Mouse (Mus musculus): ENCODE measurements around the gene Tuba1a. TPM values are rescaled to one million over a fixed set of nuclear protein-coding genes. Genes with fewer than 3 reads are reported as not detected.

Gene Tuba1a
- polyA plus RNA-seq, 1 experiment from 2014 or later = 1,314 TPM

GRCm38 (mm10) chr15:98971111-98971510 is 17.6 kb upstream of the Tuba1a start:
- no peak overlapping the region for H3K4me2 ChIP-seq
- no peaks in the 10 kb centered on the region for H3K36me3 ChIP-seq
- ATAC-seq (ENCODE audit: insufficient number of reproducible peaks, insufficient read depth, low FRiP score, low TSS enrichment, low read depth) = no peak
- H3K9me3 ChIP-seq = no peaks in the 10 kb centered on the region
- H3K27ac ChIP-seq = no peak overlapping the region
- no peak overlapping the region for H3K4me3 ChIP-seq (replicated peaks)
- 56% methylated on average over 4 of the region's 4 CpGs for WGBS
- H3K9ac ChIP-seq (replicated peaks) = no peak overlapping the region
- H3K27me3 ChIP-seq = no peaks in the 10 kb centered on the region
- peaks cover 21% of the 10 kb centered on the region for H3K4me1 ChIP-seq (replicated peaks)

- Histone ChIP-seq H3K4me1 (replicated peaks) (peaks cover 21% of the 10 kb centered on the region), H3K9ac (replicated peaks) (no peak overlapping the region), H3K4me2 (peak overlapping the region; percentile 11), H3K27me3 (no peaks in the 10 kb centered on the region), H3K36me3 (no peaks in the 10 kb centered on the region), H3K27ac (peak overlapping the region; percentile 64; the same call in 1 of the 2 replicates), H3K4me3 (replicated peaks) (no peak overlapping the region), H3K9me3 (no peaks in the 10 kb centered on the region)
- WGBS = 27% methylated on average over 16 of the region's 16 CpGs
- no peak for ATAC-seq (ENCODE audit: insufficient number of reproducible peaks, insufficient read depth, low FRiP score, low TSS enrichment, low read depth)
These were observed 16.0 kb upstream of the Tuba1a start for GRCm38 (mm10) chr15:98969372-98970101.

GRCm38 (mm10) chr15:98968701-98969371 is 15.3 kb upstream of the Tuba1a start:
- no peak for ATAC-seq (ENCODE audit: insufficient number of reproducible peaks, insufficient read depth, low FRiP score, low TSS enrichment, low read depth)
- no peaks in the 10 kb centered on the region for H3K36me3 ChIP-seq
- H3K27me3 ChIP-seq = no peaks in the 10 kb centered on the region
- H3K4me3 ChIP-seq (replicated peaks) = no peak overlapping the region
- H3K9ac ChIP-seq (replicated peaks) = 0 out of 2 replicates have a peak overlapping the region, but pooled peaks have one; percentile 13
- H3K9me3 ChIP-seq = 0 out of 2 replicates have a peak, but pooled peaks cover 3% of the 10 kb centered on the region
- H3K4me2 ChIP-seq = peak overlapping the region; percentile 11
- 16% methylated on average over 12 of the region's 12 CpGs for WGBS
- peaks cover 21% of the 10 kb centered on the region for H3K4me1 ChIP-seq (replicated peaks)
- H3K27ac ChIP-seq = peak overlapping the region; percentile 64

GRCm38 (mm10) chr15:98959531-98959930 is 6.0 kb upstream of the Tuba1a start:
- no peak for ATAC-seq (ENCODE audit: insufficient number of reproducible peaks, insufficient read depth, low FRiP score, low TSS enrichment, low read depth)

GRCm38 (mm10) chr15:98958901-98959420 is 5.5 kb upstream of the Tuba1a start:
- Histone ChIP-seq H3K4me3 (replicated peaks) (no peak overlapping the region), H3K36me3 (no peaks in the 10 kb centered on the region), H3K27me3 (no peaks in the 10 kb centered on the region), H3K27ac (no peak overlapping the region), H3K4me2 (no peak overlapping the region), H3K4me1 (replicated peaks) (peaks cover 12% of the 10 kb centered on the region), H3K9ac (replicated peaks) (no peak overlapping the region), H3K9me3 (0 out of 2 replicates have a peak, but pooled peaks cover 3% of the 10 kb centered on the region)
- WGBS = 92% methylated on average over 4 of the region's 4 CpGs
- ATAC-seq (ENCODE audit: insufficient number of reproducible peaks, insufficient read depth, low FRiP score, low TSS enrichment, low read depth) = no peak

More at GRCm38 (mm10) chr15:98959531-98959930, 6.0 kb upstream of the Tuba1a start:
- Histone ChIP-seq H3K4me3 (replicated peaks) (no peak overlapping the region), H3K4me1 (replicated peaks) (peaks cover 8% of the 10 kb centered on the region), H3K27me3 (no peaks in the 10 kb centered on the region), H3K9me3 (0 out of 2 replicates have a peak, but pooled peaks cover 5% of the 10 kb centered on the region), H3K9ac (replicated peaks) (no peak overlapping the region), H3K4me2 (no peak overlapping the region), H3K27ac (no peak overlapping the region), H3K36me3 (no peaks in the 10 kb centered on the region)
- WGBS = 85% methylated on average over 3 of the region's 3 CpGs

GRCm38 (mm10) chr15:98957475-98957874 is 4.0 kb upstream of the Tuba1a start:
- H3K4me2 ChIP-seq = no peak overlapping the region
- H3K27ac ChIP-seq = no peak overlapping the region
- H3K27me3 ChIP-seq = no peaks in the 10 kb centered on the region
- no peak for ATAC-seq (ENCODE audit: insufficient number of reproducible peaks, insufficient read depth, low FRiP score, low TSS enrichment, low read depth)
- no peaks in the 10 kb centered on the region for H3K9me3 ChIP-seq
- peaks cover 13% of the 10 kb centered on the region for H3K4me1 ChIP-seq (replicated peaks)
- WGBS = 88% methylated on average over 5 of the region's 5 CpGs
- no peak overlapping the region for H3K9ac ChIP-seq (replicated peaks)
- H3K4me3 ChIP-seq (replicated peaks) = no peak overlapping the region
- no peaks in the 10 kb centered on the region for H3K36me3 ChIP-seq

GRCm38 (mm10) chr15:98956000-98956399 is 2.5 kb upstream of the Tuba1a start:
- no peaks in the 10 kb centered on the region for H3K27me3 ChIP-seq
- H3K9ac ChIP-seq (replicated peaks) = no peak overlapping the region
- H3K4me2 ChIP-seq = no peak overlapping the region
- peaks cover 2% of the 10 kb centered on the region for H3K36me3 ChIP-seq
- peaks cover 20% of the 10 kb centered on the region for H3K4me1 ChIP-seq (replicated peaks)
- 90% methylated on average over 4 of the region's 4 CpGs for WGBS
- no peak for ATAC-seq (ENCODE audit: insufficient number of reproducible peaks, insufficient read depth, low FRiP score, low TSS enrichment, low read depth)
- no peak overlapping the region for H3K4me3 ChIP-seq (replicated peaks)
- H3K27ac ChIP-seq = no peak overlapping the region
- H3K9me3 ChIP-seq = no peaks in the 10 kb centered on the region

- Histone ChIP-seq H3K36me3 (peaks cover 4% of the 10 kb centered on the region), H3K4me1 (replicated peaks) (peaks cover 20% of the 10 kb centered on the region), H3K9me3 (no peaks in the 10 kb centered on the region), H3K4me3 (replicated peaks) (no peak overlapping the region), H3K9ac (replicated peaks) (0 out of 2 replicates have a peak overlapping the region, but pooled peaks have one; percentile 18), H3K4me2 (peak overlapping the region; percentile 81; the same call in 1 of the 2 replicates), H3K27me3 (no peaks in the 10 kb centered on the region), H3K27ac (no peak overlapping the region)
- ATAC-seq (ENCODE audit: insufficient number of reproducible peaks, insufficient read depth, low FRiP score, low TSS enrichment, low read depth) = no peak
- WGBS = 81% methylated on average over 4 of the region's 4 CpGs
These were observed 1.8 kb upstream of the Tuba1a start for GRCm38 (mm10) chr15:98955324-98955723.

GRCm38 (mm10) chr15:98954425-98955253 is 1.1 kb upstream of the Tuba1a start:
- Histone ChIP-seq H3K4me2 (peak overlapping the region; percentile 81), H3K4me3 (replicated peaks) (no peak overlapping the region; the same call in 1 of the 2 replicates), H3K36me3 (peaks cover 6% of the 10 kb centered on the region), H3K4me1 (replicated peaks) (peaks cover 20% of the 10 kb centered on the region), H3K9me3 (no peaks in the 10 kb centered on the region), H3K27me3 (no peaks in the 10 kb centered on the region), H3K27ac (peak overlapping the region; percentile 79), H3K9ac (replicated peaks) (peak overlapping the region; percentile 18; the same call in 1 of the 2 replicates)
- WGBS = 26% methylated on average over 14 of the region's 14 CpGs
- ATAC-seq (ENCODE audit: insufficient number of reproducible peaks, insufficient read depth, low FRiP score, low TSS enrichment, low read depth) = no peak

- WGBS = under 1% methylated on average over 41 of the region's 41 CpGs
- Histone ChIP-seq H3K27ac (peak overlapping the region; percentile 99), H3K4me2 (peak overlapping the region; percentile 81), H3K9me3 (no peaks in the 10 kb centered on the region), H3K4me3 (replicated peaks) (peak overlapping the region; percentile 83), H3K36me3 (peaks cover 16% of the 10 kb centered on the region), H3K9ac (replicated peaks) (peak overlapping the region; percentile 96), H3K4me1 (replicated peaks) (peaks cover 20% of the 10 kb centered on the region), H3K27me3 (no peaks in the 10 kb centered on the region)
- ATAC-seq (ENCODE audit: insufficient number of reproducible peaks, insufficient read depth, low FRiP score, low TSS enrichment, low read depth) = peak; percentile 87
These were observed 627 bp downstream of the Tuba1a start for GRCm38 (mm10) chr15:98952751-98953400.
